Mouse (Mus musculus): ENCODE results near the gene Rb1. TPM values are rescaled to one million over a fixed set of nuclear protein-coding genes. Genes with fewer than 3 reads are reported as not detected.

Gene Rb1
- polyA plus RNA-seq, 1 experiment from 2014 or later, result 37.8 TPM

DNA sequence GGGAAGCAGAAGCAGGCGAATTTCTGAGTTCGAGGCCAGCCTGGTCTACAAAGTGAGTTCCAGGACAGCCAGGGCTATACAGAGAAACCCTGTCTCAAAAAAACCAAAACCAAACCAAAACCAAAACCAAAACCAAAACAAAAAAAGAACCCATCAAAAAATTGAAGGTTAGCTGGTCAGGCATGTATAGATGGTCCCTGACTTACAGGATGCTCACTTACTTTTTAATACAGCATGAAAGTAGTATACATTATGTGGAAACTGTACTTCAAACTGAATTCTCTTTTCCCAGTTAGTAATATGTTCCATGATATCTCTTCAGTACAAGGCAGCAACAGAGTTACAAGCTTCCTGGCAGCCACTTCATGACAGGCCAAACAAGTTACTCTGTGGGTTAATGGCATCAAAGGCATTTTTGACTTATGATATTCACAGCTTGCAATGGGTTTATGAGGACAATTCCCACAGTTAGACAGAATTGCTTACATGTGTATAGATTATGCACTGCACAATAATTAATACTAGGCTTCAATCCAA, 81.5 kb downstream of the Rb1 start:
- no peaks in the 10 kb centered on the region for H3K27me3 ChIP-seq (ENCODE audit: control insufficient read depth, insufficient read depth, low read length)
- 92% methylated on average over 2 of the region's 2 CpGs for WGBS
- H3K9me3 ChIP-seq (ENCODE audit: control insufficient read depth, low read length), result no peaks in the 10 kb centered on the region
- H3K27ac ChIP-seq (ENCODE audit: low read depth, low read length), result no peak overlapping the region
- DNase-seq (ENCODE audit: low spot score) (no peak), ATAC-seq (ENCODE audit: low FRiP score) (no peak)
- no peak overlapping the region for H3K9ac ChIP-seq (ENCODE audit: low read depth, low read length)
- H3K36me3 ChIP-seq (ENCODE audit: control insufficient read depth, insufficient read depth, low read length), result no peaks in the 10 kb centered on the region
- no peak overlapping the region for H3K4me2 ChIP-seq (replicated peaks; ENCODE audit: low read depth, low read length)
- H3K4me3 ChIP-seq (ENCODE audit: low read depth, low read length), result no peak overlapping the region
- H3K4me1 ChIP-seq (replicated peaks; ENCODE audit: control insufficient read depth, insufficient read depth, low read length), result no peaks in the 10 kb centered on the region

DNA sequence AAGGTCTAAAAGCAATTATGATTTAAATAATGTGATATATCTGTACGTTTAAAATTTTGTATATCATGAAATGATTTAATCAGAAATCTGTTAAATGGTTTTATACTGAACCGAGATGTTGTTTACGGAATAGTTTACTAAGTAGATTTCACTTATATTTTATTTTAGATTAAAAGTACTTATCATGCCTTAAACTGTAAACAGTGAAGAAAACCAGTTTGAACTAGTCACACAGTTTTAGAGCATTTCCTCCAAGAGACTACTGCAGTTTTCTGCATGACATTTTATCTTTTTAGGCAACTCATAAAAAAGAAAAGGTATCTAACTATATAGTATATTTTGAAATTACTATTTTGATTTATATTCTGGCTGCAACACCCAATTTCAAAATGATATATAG, 85.8 kb downstream of the Rb1 start:
- ATAC-seq (ENCODE audit: low FRiP score), result no peak

DNA sequence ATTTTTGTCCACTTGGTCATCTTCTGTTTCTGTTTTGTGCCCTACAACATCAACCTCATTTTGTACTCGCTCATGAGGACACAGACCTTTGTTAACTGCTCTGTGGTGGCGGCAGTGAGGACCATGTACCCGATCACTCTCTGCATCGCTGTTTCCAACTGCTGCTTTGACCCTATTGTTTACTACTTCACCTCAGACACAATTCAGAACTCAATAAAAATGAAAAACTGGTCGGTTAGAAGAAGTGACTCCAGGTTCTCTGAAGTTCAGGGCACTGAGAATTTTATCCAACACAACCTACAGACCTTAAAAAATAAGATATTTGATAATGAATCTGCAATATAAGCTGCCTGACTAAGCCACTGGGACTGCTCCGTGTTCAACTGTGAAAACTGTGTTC, 86.3 kb downstream of the Rb1 start:
- H3K4me2 ChIP-seq (replicated peaks; ENCODE audit: low read depth, low read length), result peak overlapping the region; percentile 42
- H3K9ac ChIP-seq (ENCODE audit: low read depth, low read length), result peak overlapping the region; percentile 74
- no peaks in the 10 kb centered on the region for H3K4me1 ChIP-seq (replicated peaks; ENCODE audit: control insufficient read depth, insufficient read depth, low read length)
- peak overlapping the region; percentile 57 for H3K4me3 ChIP-seq (ENCODE audit: low read depth, low read length)
- peak overlapping the region; percentile 91 for H3K27ac ChIP-seq (ENCODE audit: low read depth, low read length)
- WGBS, result under 1% methylated on average over 6 of the region's 6 CpGs
- H3K9me3 ChIP-seq (ENCODE audit: control insufficient read depth, low read length), result no peaks in the 10 kb centered on the region
- H3K36me3 ChIP-seq (ENCODE audit: control insufficient read depth, insufficient read depth, low read length), result no peaks in the 10 kb centered on the region
- peak; percentile 67 for DNase-seq (ENCODE audit: low spot score)
- H3K27me3 ChIP-seq (ENCODE audit: control insufficient read depth, insufficient read depth, low read length), result no peaks in the 10 kb centered on the region
- 0 out of 2 replicates have a peak, but pooled peaks have one; percentile 53 for ATAC-seq (ENCODE audit: low FRiP score)

More for the DNA sequence above, 85.8 kb downstream of the Rb1 start:
- H3K9me3 ChIP-seq (ENCODE audit: control insufficient read depth, low read length), result no peaks in the 10 kb centered on the region
- 57% methylated on average over 3 of the region's 3 CpGs for WGBS
- no peak overlapping the region; the same call in 1 of the 2 replicates for H3K4me3 ChIP-seq (ENCODE audit: low read depth, low read length)
- no peak overlapping the region for H3K27ac ChIP-seq (ENCODE audit: low read depth, low read length)
- no peak overlapping the region for H3K9ac ChIP-seq (ENCODE audit: low read depth, low read length)
- no peaks in the 10 kb centered on the region for H3K27me3 ChIP-seq (ENCODE audit: control insufficient read depth, insufficient read depth, low read length)
- H3K4me1 ChIP-seq (replicated peaks; ENCODE audit: control insufficient read depth, insufficient read depth, low read length), result no peaks in the 10 kb centered on the region
- DNase-seq (ENCODE audit: low spot score), result no peak
- no peaks in the 10 kb centered on the region for H3K36me3 ChIP-seq (ENCODE audit: control insufficient read depth, insufficient read depth, low read length)
- no peak overlapping the region for H3K4me2 ChIP-seq (replicated peaks; ENCODE audit: low read depth, low read length)

- peak overlapping the region; percentile 57 for H3K4me3 ChIP-seq (ENCODE audit: low read depth, low read length)
- H3K36me3 ChIP-seq (ENCODE audit: control insufficient read depth, insufficient read depth, low read length), result no peaks in the 10 kb centered on the region
- no peaks in the 10 kb centered on the region for H3K9me3 ChIP-seq (ENCODE audit: control insufficient read depth, low read length)
- ATAC-seq (ENCODE audit: low FRiP score) (peak; percentile 93), DNase-seq (ENCODE audit: low spot score) (peak; percentile 80)
- peak overlapping the region; percentile 42 for H3K4me2 ChIP-seq (replicated peaks; ENCODE audit: low read depth, low read length)
- H3K4me1 ChIP-seq (replicated peaks; ENCODE audit: control insufficient read depth, insufficient read depth, low read length), result no peaks in the 10 kb centered on the region
- under 1% methylated on average over 20 of the region's 20 CpGs for WGBS
- H3K9ac ChIP-seq (ENCODE audit: low read depth, low read length), result peak overlapping the region; percentile 74
- peak overlapping the region; percentile 91 for H3K27ac ChIP-seq (ENCODE audit: low read depth, low read length)
- H3K27me3 ChIP-seq (ENCODE audit: control insufficient read depth, insufficient read depth, low read length), result no peaks in the 10 kb centered on the region
These were observed 86.9 kb downstream of the Rb1 start for GRCm38 (mm10) chr14:73238498-73239250.

DNA sequence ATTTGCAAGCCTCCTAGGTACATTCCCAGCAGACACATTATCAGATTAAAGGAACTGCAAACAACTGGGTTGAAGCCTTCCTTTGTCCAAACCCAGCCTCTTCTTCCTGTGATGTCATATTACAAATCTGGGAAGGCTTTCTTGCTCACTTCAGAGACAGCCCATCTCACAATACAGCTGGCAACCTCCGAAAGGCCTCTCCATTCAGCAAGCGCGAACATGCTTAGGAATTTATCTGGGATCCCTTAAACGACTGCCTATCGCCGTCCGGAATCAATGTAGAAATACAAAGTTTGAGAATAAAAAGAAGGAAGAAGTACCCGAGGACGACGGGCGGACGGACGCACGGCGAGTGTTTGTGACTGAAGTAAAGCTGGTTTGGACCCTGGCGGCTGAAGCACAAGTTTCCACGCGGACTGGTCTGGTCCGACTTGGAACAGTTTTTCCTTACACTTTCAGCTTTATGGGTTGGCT, 87.7 kb downstream of the Rb1 start, which contains the start of gene Lpar6:
Lpar6 (plus strand) TSS at position 48 of the 474 bp plus-strand sequence.
- DNase-seq (ENCODE audit: low spot score), result peak; percentile 72

DNA sequence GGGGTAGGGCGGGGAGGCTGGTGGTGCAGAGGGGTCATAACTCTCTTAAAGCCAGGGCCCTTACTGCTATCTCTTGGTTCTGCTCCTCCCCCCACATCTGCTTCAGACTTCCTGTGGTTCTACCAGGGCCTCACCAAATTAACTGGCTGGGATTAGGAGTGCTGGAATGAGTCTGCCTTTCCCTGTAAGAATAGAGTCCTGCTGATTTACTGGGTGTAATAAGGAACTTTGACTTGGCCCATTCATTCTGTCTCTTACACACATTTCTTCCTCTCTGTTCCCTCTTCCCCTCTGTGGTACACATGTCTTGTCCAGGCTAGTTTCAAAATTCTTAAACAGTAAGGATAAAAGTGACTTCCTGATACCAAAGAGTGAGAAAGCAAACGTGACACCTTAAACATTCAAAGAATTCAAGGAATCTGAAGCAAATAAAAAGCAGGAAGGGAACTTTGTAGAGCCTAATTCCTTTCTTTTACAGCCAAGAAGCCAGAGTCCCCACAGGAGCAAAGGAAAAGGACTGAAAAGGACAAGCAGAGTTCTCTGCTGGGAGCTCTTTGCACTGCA, 91.1 kb downstream of the Rb1 start:
- no peak overlapping the region for H3K4me2 ChIP-seq (replicated peaks; ENCODE audit: low read depth, low read length)
- ATAC-seq (ENCODE audit: low FRiP score) (no peak), DNase-seq (ENCODE audit: low spot score) (no peak)
- 4% methylated on average over 2 of the region's 2 CpGs for WGBS
- H3K4me3 ChIP-seq (ENCODE audit: low read depth, low read length), result no peak overlapping the region
- H3K27me3 ChIP-seq (ENCODE audit: control insufficient read depth, insufficient read depth, low read length), result no peaks in the 10 kb centered on the region
- H3K9ac ChIP-seq (ENCODE audit: low read depth, low read length), result no peak overlapping the region
- no peaks in the 10 kb centered on the region for H3K9me3 ChIP-seq (ENCODE audit: control insufficient read depth, low read length)
- H3K36me3 ChIP-seq (ENCODE audit: control insufficient read depth, insufficient read depth, low read length), result no peaks in the 10 kb centered on the region
- H3K4me1 ChIP-seq (replicated peaks; ENCODE audit: control insufficient read depth, insufficient read depth, low read length), result no peaks in the 10 kb centered on the region
- no peak overlapping the region for H3K27ac ChIP-seq (ENCODE audit: low read depth, low read length)

More for the DNA sequence above, 87.7 kb downstream of the Rb1 start, which contains the start of gene Lpar6:
- Histone ChIP-seq H3K27ac (ENCODE audit: low read depth, low read length) (peak within 1 kb of the TSS; percentile 91), H3K36me3 (ENCODE audit: control insufficient read depth, insufficient read depth, low read length) (no peaks in the 10 kb centered on the region), H3K4me2 (replicated peaks; ENCODE audit: low read depth, low read length) (peak within 1 kb of the TSS; percentile 42), H3K4me3 (ENCODE audit: low read depth, low read length) (peak within 1 kb of the TSS; percentile 57), H3K9me3 (ENCODE audit: control insufficient read depth, low read length) (no peaks in the 10 kb centered on the region), H3K27me3 (ENCODE audit: control insufficient read depth, insufficient read depth, low read length) (no peaks in the 10 kb centered on the region), H3K4me1 (replicated peaks; ENCODE audit: control insufficient read depth, insufficient read depth, low read length) (no peaks in the 10 kb centered on the region), H3K9ac (ENCODE audit: low read depth, low read length) (peak within 1 kb of the TSS; percentile 74)
- WGBS, result under 1% methylated on average over 19 of the region's 19 CpGs
- peak; percentile 86 for ATAC-seq (ENCODE audit: low FRiP score)

- DNase-seq (ENCODE audit: low spot score) (no peak), ATAC-seq (ENCODE audit: low FRiP score) (no peak)
- no peaks in the 10 kb centered on the region for H3K27me3 ChIP-seq (ENCODE audit: control insufficient read depth, insufficient read depth, low read length)
- no peaks in the 10 kb centered on the region for H3K4me1 ChIP-seq (replicated peaks; ENCODE audit: control insufficient read depth, insufficient read depth, low read length)
- no peaks in the 10 kb centered on the region for H3K9me3 ChIP-seq (ENCODE audit: control insufficient read depth, low read length)
- no peak overlapping the region for H3K4me3 ChIP-seq (ENCODE audit: low read depth, low read length)
- H3K27ac ChIP-seq (ENCODE audit: low read depth, low read length), result no peak overlapping the region
- WGBS, result 27% methylated on average over 5 of the region's 5 CpGs
- no peak overlapping the region for H3K4me2 ChIP-seq (replicated peaks; ENCODE audit: low read depth, low read length)
- H3K9ac ChIP-seq (ENCODE audit: low read depth, low read length), result no peak overlapping the region
- H3K36me3 ChIP-seq (ENCODE audit: control insufficient read depth, insufficient read depth, low read length), result no peaks in the 10 kb centered on the region
These were observed 94.2 kb downstream of the Rb1 start for GRCm38 (mm10) chr14:73231286-73231982.

GRCm38 (mm10) chr14:73226849-73227248, 98.8 kb downstream of the Rb1 start:
- H3K9ac ChIP-seq (ENCODE audit: low read depth, low read length), result no peak overlapping the region
- no peaks in the 10 kb centered on the region for H3K9me3 ChIP-seq (ENCODE audit: control insufficient read depth, low read length)
- no peak overlapping the region for H3K4me3 ChIP-seq (ENCODE audit: low read depth, low read length)
- no peaks in the 10 kb centered on the region for H3K36me3 ChIP-seq (ENCODE audit: control insufficient read depth, insufficient read depth, low read length)
- H3K27me3 ChIP-seq (ENCODE audit: control insufficient read depth, insufficient read depth, low read length), result no peaks in the 10 kb centered on the region
- H3K4me1 ChIP-seq (replicated peaks; ENCODE audit: control insufficient read depth, insufficient read depth, low read length), result no peaks in the 10 kb centered on the region
- 43% methylated on average over 1 of the region's 1 CpGs for WGBS
- no peak for ATAC-seq (ENCODE audit: low FRiP score)
- DNase-seq (ENCODE audit: low spot score), result no peak
- H3K27ac ChIP-seq (ENCODE audit: low read depth, low read length), result no peak overlapping the region
- no peak overlapping the region for H3K4me2 ChIP-seq (replicated peaks; ENCODE audit: low read depth, low read length)
